Mouse (Mus musculus) embryonic facial prominence, embryonic 12.5 days (tissue): ENCODE results near the gene Prkcq. TPM values are rescaled to one million over a fixed set of nuclear protein-coding genes. Genes with fewer than 3 reads are reported as not detected.

Experiments
- ATAC-seq: fragments of 200-750 bp; cut with Nextera tagmentation; 2 replicates; pipeline ENCODE4 v1.8.0; 2017; ENCODE audit not compliant: insufficient number of reproducible peaks, insufficient read depth, low FRiP score, low TSS enrichment
- H3K27ac ChIP-seq: fragments of 300-500 bp; sonication (generic); 2 replicates; pipeline ENCODE4 v1.5.1; 2016; ENCODE audit warnings: mild to moderate bottlenecking
- H3K27me3 ChIP-seq: fragments of 300-500 bp; sonication (generic); 2 replicates; pipeline ENCODE4 v1.6.1; 2016; ENCODE audit warnings: mild to moderate bottlenecking, moderate library complexity
- H3K36me3 ChIP-seq: fragments of 300-500 bp; sonication (generic); 2 replicates; pipeline ENCODE4 v1.6.1; 2016; ENCODE audit warnings: mild to moderate bottlenecking
- H3K4me1 ChIP-seq: fragments of 300-500 bp; sonication (generic); 2 replicates; pipeline ENCODE4 v1.6.1; 2016
- H3K4me2 ChIP-seq: fragments of 300-500 bp; sonication (generic); replicated peaks from 2 replicates; pipeline ENCODE4 v1.6.1; 2016; ENCODE audit warnings: mild to moderate bottlenecking, moderate library complexity
- H3K4me3 ChIP-seq: fragments of 300-500 bp; sonication (generic); 2 replicates; pipeline ENCODE4 v1.5.1; 2016; ENCODE audit warnings: mild to moderate bottlenecking
- H3K9ac ChIP-seq: fragments of 300-500 bp; sonication (generic); 2 replicates; pipeline ENCODE4 v1.6.1; 2016; ENCODE audit warnings: mild to moderate bottlenecking, moderate library complexity
- H3K9me3 ChIP-seq: fragments of 300-500 bp; sonication (generic); 2 replicates; pipeline ENCODE4 v1.6.1; 2016; ENCODE audit warnings: mild to moderate bottlenecking, moderate library complexity
- WGBS: fragments of 180-500 bp; shearing (Covaris S2); methylation state at CpG from one replicate; pipeline ENCODE4 v1.1.7; 2016; 5-methylcytosine and 5-hydroxymethylcytosine counted together
- polyA plus RNA-seq: library from polyadenylated mRNA; unstranded; fragments of >200 nt; fragmentation: Nextera tagmentation; extraction: Ambion mirVana; gene quantifications from 2 replicates; pipeline ENCODE4 v1.2.1, GENCODE M21; 2016

The Prkcq gene
- polyA plus RNA-seq, 1 experiment from 2014 or later = 4.6 TPM

DNA sequence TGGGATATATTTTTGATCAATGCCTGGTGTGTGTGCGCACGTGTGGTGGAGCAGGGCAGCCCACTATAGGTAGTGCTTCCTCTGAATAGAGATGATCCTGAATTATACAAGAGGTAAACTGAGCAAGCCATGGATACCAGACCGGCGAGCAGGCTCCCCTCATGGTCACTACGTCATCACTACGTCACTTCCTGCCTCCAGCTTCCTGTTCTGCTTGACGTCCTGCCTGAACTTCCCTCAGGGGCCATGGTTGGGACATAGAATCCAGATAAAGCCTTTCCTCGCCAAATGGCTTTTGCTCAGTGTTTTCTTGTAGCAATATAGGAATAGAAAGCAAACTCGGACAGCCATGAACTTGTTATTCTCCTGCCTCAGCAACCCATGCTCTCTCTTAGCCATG lies 33.1 kb downstream of the Prkcq start:
- no peak for ATAC-seq
- no peak overlapping the region for H3K4me2 ChIP-seq
- H3K9ac ChIP-seq = no peak overlapping the region
- H3K27me3 ChIP-seq = no peaks in the 10 kb centered on the region
- no peaks in the 10 kb centered on the region for H3K9me3 ChIP-seq
- H3K36me3 ChIP-seq = no peaks in the 10 kb centered on the region
- 79% methylated on average over 9 of the region's 9 CpGs for WGBS
- no peak overlapping the region for H3K4me3 ChIP-seq
- H3K4me1 ChIP-seq = peaks cover 3% of the 10 kb centered on the region; the same call in 1 of the 2 replicates
- no peak overlapping the region for H3K27ac ChIP-seq

DNA sequence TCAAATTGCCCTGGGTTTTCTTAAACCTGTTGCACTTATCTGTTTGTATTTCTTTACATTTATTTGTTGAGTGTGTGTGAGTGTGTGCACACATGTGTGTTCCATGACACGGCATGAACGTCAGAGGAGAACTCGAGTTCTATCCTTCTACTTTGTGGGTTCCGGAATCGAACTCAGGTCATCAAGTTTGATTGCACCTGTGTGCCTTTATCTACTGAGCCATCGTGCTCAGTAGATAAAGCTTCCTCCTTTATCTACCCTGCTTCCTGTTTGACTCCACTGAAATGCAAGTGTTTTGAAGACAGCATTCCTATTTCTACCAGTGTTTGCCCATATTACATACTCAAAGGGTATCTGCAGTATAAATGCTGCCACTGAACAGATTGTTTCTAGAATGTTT lies 33.8 kb downstream of the Prkcq start:
- no peak overlapping the region for H3K4me3 ChIP-seq
- H3K27me3 ChIP-seq = no peaks in the 10 kb centered on the region
- no peak overlapping the region for H3K9ac ChIP-seq
- no peaks in the 10 kb centered on the region for H3K36me3 ChIP-seq
- WGBS = 91% methylated on average over 6 of the region's 6 CpGs
- H3K9me3 ChIP-seq = no peaks in the 10 kb centered on the region
- peaks cover 3% of the 10 kb centered on the region; the same call in 1 of the 2 replicates for H3K4me1 ChIP-seq
- no peak overlapping the region for H3K4me2 ChIP-seq
- no peak overlapping the region for H3K27ac ChIP-seq
- no peak for ATAC-seq

DNA sequence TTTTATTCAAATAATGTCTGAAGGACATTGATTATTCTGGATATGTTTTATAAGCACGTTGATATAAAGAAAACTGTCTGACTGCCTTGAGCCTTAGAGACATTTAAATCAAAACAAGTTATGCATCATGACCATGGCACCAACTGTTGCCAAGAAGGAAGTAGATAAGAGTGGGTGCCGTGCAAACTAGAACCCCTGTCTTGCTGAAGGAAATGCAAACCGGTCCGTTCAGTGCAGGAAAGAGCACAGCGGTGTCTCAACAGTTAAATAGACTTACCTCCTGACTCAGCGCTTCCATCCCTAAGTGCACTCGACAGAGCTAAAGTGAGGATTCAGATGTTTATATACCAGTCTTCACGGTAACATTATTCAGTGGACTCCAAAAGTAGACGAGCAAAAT lies 36.4 kb downstream of the Prkcq start:
- Histone ChIP-seq H3K4me1 (peaks cover 3% of the 10 kb centered on the region; the same call in 1 of the 2 replicates), H3K4me3 (no peak overlapping the region), H3K9ac (no peak overlapping the region), H3K27ac (no peak overlapping the region), H3K27me3 (no peaks in the 10 kb centered on the region), H3K4me2 (no peak overlapping the region), H3K9me3 (no peaks in the 10 kb centered on the region), H3K36me3 (no peaks in the 10 kb centered on the region)
- ATAC-seq = no peak
- WGBS = 78% methylated on average over 9 of the region's 9 CpGs

DNA sequence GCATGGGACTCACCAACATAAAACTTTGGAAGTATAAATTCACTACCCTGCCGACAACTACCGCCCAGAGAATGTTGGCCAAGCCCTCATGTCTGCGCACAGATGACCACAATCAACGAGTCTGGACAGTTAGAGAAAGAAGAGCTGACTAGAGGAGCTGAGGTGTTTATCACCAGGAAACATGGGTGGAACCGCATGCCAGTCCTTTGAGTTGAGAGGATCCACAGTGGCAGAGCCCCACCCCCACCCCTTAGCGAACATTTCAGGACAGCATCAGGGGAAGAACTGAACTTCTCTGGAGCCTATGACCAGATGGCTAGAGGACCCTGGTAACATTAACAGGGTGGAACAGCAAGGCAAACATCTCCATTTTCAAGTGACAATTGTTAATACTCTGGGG lies 37.4 kb downstream of the Prkcq start:
- no peak overlapping the region for H3K4me3 ChIP-seq
- H3K9ac ChIP-seq = no peak overlapping the region
- H3K36me3 ChIP-seq = no peaks in the 10 kb centered on the region
- no peak for ATAC-seq
- WGBS = 87% methylated on average over 6 of the region's 6 CpGs
- no peak overlapping the region for H3K4me2 ChIP-seq
- no peaks in the 10 kb centered on the region; the same call in 1 of the 2 replicates for H3K4me1 ChIP-seq
- H3K27ac ChIP-seq = no peak overlapping the region
- H3K27me3 ChIP-seq = no peaks in the 10 kb centered on the region
- no peaks in the 10 kb centered on the region for H3K9me3 ChIP-seq

DNA sequence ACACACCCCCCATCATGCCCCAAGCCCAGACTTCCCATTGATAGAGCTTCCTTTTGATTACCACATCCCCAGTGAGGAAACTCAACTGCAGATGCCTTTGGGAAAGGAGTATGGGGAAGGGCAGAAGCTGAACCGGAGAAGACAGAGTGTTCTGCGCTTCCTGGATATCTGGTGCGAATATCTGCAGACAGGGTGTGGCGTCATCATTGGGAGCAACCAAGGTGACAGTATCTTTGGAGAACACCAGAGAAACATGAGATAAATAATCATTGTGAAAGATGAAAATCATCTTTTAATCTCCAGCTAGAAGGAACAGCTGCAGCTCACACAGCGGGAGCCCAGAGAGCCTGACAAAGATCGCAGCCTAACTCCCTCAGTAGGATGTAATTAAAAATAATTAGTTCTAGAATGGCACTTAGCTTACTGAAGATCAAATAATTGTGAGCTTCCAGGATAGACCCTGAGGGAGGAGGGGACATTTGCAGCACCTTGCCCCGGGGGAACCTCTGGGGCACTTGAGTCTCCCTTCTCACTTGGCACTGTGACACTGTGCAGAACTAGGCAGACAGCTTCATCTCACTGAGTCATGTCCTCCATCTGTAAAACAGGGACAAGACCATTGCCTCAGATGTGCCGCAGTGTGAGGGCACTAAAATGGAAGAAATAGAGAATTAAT lies 38.5 kb downstream of the Prkcq start:
- 72% methylated on average over 8 of the region's 8 CpGs for WGBS

DNA sequence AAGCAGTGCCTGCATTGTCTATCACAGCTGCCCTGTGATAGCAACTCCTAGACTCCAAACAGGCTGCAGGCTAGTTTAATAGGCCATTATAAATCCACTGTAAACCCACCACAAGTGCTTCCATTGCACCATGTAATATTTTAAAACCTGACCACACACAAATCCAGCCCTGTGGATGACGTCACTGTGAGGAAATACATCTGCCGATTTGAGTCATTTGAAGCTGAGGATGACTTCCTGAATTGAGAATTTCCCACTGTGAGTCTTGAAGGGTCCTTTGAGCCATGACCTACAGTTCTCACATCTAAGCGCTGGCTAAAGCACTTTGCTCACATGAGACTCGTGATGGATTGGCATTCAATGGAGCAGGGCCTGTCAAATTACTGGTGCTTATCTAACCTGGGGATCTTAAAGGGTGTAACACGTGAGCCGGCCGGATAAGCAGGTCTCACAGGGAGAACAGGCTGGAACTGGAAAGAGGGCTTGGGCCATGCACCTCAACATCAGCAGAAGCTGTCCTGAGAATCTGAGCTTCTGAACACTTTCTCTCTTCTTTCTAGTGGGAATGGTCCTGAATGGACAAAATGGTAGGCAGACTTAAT lies 40.2 kb downstream of the Prkcq start:
- 63% methylated on average over 7 of the region's 7 CpGs for WGBS
- Histone ChIP-seq H3K4me1 (no peaks in the 10 kb centered on the region), H3K4me2 (no peak overlapping the region), H3K9ac (no peak overlapping the region), H3K4me3 (no peak overlapping the region), H3K36me3 (no peaks in the 10 kb centered on the region), H3K27ac (no peak overlapping the region), H3K27me3 (no peaks in the 10 kb centered on the region), H3K9me3 (no peaks in the 10 kb centered on the region)
- ATAC-seq = no peak

More for the DNA sequence above, 38.5 kb downstream of the Prkcq start:
- ATAC-seq = no peak
- Histone ChIP-seq H3K27ac (no peak overlapping the region), H3K9ac (no peak overlapping the region), H3K4me3 (no peak overlapping the region), H3K4me2 (no peak overlapping the region), H3K36me3 (no peaks in the 10 kb centered on the region), H3K4me1 (no peaks in the 10 kb centered on the region), H3K27me3 (no peaks in the 10 kb centered on the region), H3K9me3 (no peaks in the 10 kb centered on the region)

DNA sequence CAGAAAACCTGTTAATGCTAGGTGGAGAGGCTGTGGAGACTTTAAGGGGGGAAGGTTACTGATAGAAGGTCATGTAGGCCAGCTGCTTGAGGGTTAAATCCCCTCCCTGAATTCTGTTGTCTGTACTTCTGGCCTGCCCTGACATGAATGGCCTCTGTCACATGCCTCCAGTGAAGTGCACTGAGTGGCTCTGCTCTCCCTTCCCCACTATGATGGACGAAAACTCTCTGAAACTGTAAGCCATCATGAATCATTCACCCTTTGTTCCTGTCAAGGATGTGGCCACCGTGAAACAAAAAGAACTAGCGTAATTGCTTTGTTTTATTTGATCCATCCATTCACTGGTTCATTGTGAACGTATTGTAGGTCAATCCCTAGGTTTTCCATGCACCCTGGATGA lies 44.5 kb downstream of the Prkcq start:
- Histone ChIP-seq H3K27ac (no peak overlapping the region), H3K4me2 (no peak overlapping the region), H3K9ac (no peak overlapping the region), H3K27me3 (no peaks in the 10 kb centered on the region), H3K4me1 (no peaks in the 10 kb centered on the region), H3K9me3 (no peaks in the 10 kb centered on the region), H3K4me3 (no peak overlapping the region), H3K36me3 (no peaks in the 10 kb centered on the region)
- 77% methylated on average over 4 of the region's 4 CpGs for WGBS
- ATAC-seq = no peak

DNA sequence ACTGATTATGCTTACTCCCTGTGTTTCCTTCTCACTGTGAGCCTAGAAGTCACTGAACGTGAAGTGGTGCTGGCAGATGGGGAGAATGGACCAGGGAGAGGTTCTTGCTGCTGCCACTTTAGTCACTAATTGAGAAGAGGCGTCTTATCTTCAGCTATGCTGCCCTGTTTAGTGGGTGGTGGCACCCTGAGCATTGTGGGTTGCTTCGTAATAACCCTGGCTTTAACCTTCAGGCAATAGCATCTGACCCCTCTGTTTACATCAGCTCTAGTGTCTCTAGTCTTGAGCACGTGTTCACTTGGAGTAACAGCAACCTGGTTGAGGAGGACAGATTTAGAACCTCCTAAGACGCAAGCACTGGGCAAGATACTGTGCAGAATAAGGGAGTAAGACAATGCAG lies 44.9 kb downstream of the Prkcq start:
- no peaks in the 10 kb centered on the region for H3K27me3 ChIP-seq
- no peak overlapping the region for H3K9ac ChIP-seq
- H3K36me3 ChIP-seq = no peaks in the 10 kb centered on the region
- no peaks in the 10 kb centered on the region for H3K4me1 ChIP-seq
- WGBS = 85% methylated on average over 5 of the region's 5 CpGs
- no peak for ATAC-seq
- H3K27ac ChIP-seq = no peak overlapping the region
- no peaks in the 10 kb centered on the region for H3K9me3 ChIP-seq
- no peak overlapping the region for H3K4me3 ChIP-seq
- no peak overlapping the region for H3K4me2 ChIP-seq

DNA sequence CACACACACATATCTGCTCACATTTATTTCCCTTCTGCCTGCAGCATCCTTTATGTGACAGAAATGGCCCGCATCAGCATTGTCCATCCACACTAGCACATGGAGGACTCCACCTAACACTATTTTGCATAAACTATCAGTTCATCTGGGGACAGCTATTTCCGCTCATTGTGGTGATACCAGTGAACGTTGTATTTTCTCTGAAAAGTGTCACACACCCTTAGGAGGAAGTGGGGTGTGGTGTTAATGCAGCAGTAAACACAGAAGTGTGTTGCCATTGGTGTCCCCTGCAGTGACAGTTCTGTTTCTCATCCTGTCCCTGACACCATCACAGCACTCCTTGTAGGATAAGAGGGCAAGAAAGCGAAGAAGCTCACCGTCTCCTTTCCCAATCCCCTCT lies 46.2 kb downstream of the Prkcq start:
- no peaks in the 10 kb centered on the region for H3K4me1 ChIP-seq
- no peak overlapping the region for H3K4me3 ChIP-seq
- H3K36me3 ChIP-seq = no peaks in the 10 kb centered on the region
- H3K9ac ChIP-seq = no peak overlapping the region
- H3K9me3 ChIP-seq = no peaks in the 10 kb centered on the region
- WGBS = 78% methylated on average over 5 of the region's 5 CpGs
- no peak overlapping the region for H3K4me2 ChIP-seq
- ATAC-seq = no peak
- H3K27me3 ChIP-seq = no peaks in the 10 kb centered on the region
- H3K27ac ChIP-seq = no peak overlapping the region

DNA sequence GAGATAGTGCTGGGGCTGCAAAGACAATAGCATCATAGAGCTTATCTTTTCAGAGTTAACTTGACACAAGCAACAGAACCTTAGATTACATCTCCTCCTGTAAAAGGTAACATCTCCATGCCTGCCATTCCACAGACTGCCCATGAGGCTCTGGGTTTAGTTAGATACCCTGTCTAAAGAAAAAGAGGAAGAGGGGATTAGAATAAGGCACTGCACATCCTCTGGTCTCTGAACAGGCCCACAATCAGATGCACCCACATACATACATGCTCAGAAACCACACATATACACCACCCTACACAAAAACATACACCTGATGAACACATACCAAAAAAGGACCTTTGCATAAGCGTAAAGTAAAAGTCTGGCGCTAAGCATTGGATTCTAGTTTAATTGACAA lies 47.4 kb downstream of the Prkcq start:
- H3K9me3 ChIP-seq = no peaks in the 10 kb centered on the region
- no peak for ATAC-seq
- no peaks in the 10 kb centered on the region for H3K4me1 ChIP-seq
- no peaks in the 10 kb centered on the region for H3K27me3 ChIP-seq
- no peak overlapping the region for H3K4me2 ChIP-seq
- WGBS = 95% methylated on average over 2 of the region's 2 CpGs
- no peak overlapping the region for H3K4me3 ChIP-seq
- H3K36me3 ChIP-seq = no peaks in the 10 kb centered on the region
- H3K27ac ChIP-seq = no peak overlapping the region
- H3K9ac ChIP-seq = no peak overlapping the region

DNA sequence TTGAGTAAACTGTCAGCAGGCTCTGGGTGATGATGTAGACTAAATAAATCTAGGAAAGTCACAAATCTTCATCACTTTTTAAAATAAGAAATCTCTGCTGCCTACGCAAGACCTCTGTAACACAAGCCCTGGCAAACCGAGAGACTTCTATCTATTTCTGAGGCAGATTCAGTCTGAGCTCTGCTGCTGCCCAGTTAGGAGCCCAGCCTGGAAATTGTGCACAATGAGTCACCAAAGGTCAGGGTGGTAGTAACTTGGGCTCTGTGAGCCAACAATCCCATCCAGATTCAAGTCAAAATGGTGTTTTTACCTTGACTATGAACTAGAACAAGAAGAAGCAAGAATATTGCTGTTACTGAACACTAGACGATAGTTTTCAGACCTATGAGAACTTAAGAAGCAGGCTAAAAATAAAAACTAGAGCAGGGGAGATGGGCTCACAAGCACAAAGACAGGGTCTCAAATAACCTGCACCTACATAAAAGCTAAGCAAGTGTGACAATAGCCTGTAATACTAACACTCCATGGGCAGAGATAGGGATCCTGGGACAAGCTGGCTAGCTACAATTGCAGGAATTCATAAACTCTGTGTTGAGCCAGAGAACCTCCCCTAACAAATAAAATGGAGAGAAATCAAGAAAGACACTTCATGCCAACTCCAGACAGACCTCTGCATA lies 53.0 kb downstream of the Prkcq start:
- 92% methylated on average over 3 of the region's 3 CpGs for WGBS
- ATAC-seq = no peak
- no peaks in the 10 kb centered on the region for H3K27me3 ChIP-seq
- H3K36me3 ChIP-seq = no peaks in the 10 kb centered on the region
- H3K27ac ChIP-seq = no peak overlapping the region
- no peaks in the 10 kb centered on the region for H3K4me1 ChIP-seq
- H3K4me3 ChIP-seq = no peak overlapping the region
- no peak overlapping the region for H3K9ac ChIP-seq
- no peaks in the 10 kb centered on the region for H3K9me3 ChIP-seq
- H3K4me2 ChIP-seq = no peak overlapping the region

DNA sequence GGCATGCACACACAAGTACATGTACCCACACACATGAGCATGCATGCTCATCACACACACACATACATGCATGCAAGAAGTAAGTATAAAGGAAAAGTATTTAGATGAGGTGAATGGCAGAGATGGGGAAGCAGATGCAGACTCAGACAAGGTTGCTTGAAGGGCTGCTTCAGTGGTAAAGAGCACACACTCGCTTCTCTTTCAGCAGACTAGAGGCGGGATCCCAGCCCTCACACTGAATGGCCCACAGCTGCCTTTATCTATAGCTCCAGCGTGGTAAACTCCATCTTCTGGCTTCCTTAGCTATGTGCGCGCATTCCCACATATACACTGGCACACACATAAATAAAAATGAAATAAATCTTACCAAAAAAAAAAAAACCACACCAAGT lies 53.6 kb downstream of the Prkcq start:
- Histone ChIP-seq H3K9me3 (no peaks in the 10 kb centered on the region), H3K4me3 (no peak overlapping the region), H3K9ac (no peak overlapping the region), H3K27ac (no peak overlapping the region), H3K27me3 (no peaks in the 10 kb centered on the region), H3K36me3 (no peaks in the 10 kb centered on the region), H3K4me1 (no peaks in the 10 kb centered on the region), H3K4me2 (no peak overlapping the region)
- 82% methylated on average over 5 of the region's 5 CpGs for WGBS
- ATAC-seq = no peak
